24 mouse cellular contexts compared by ENCODE assay signal in the genomic region with DNA sequence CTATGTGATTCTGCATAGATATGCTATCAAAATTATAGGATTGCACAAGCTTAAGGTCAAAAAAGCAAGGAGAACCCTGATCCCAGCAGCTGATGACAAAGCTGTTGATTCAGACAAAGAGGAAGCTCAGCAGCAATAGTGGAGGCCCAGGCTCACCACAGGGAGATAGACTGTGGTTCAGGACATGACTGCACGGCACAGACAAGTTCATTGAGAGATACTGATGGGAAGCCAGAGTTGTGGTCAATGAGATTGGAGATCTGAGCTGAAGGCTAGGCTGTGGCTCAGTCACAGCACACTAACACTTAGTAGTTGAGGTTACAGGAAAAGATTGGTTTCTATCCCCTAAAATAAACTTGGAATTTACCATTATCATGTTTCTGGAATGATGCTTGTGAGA. TPM values are rescaled to one million over a fixed set of nuclear protein-coding genes. Genes with fewer than 3 reads are reported as not detected.
DNase-seq lines count a peak whose midpoint lies in the region; ATAC-seq lines count a peak whose summit lies in the region.
"Had no signal": no experiment of that assay in that cellular context is flagged by ENCODE, and none has a peak within 500 bp of the region (broad histone marks: within the 10 kb centered on the region; RNA-seq: fewer than 3 reads in every experiment).

No protein-coding gene starts in this region.

- 71% methylated on average over 1 of the region's 1 CpGs for WGBS in hindbrain, embryonic 14.5 days
- WGBS in hindbrain, embryonic 16.5 days = 47% methylated on average over 1 of the region's 1 CpGs

- H3K4me2 ChIP-seq in hindbrain, embryonic 14.5 days (replicated peaks) = no peak overlapping the region
- H3K4me2 ChIP-seq in hindbrain, embryonic 16.5 days (ENCODE audit: low read length) = no peak overlapping the region
- H3K4me2 ChIP-seq: embryonic facial prominence, embryonic 12.5 days; forebrain, embryonic 12.5 days; heart, embryonic 11.5 days; heart, embryonic 15.5 days; hindbrain, embryonic 15.5 days had no signal

- intact Hi-C loops in left cerebral cortex, postnatal 25 days (cut with DNase I) = no loop called here

- no peak overlapping the region for H3K4me3 ChIP-seq in hindbrain, embryonic 14.5 days (replicated peaks; ENCODE audit: low read length)
- H3K4me3 ChIP-seq in hindbrain, embryonic 16.5 days (ENCODE audit: low read length) = no peak overlapping the region
- H3K4me3 ChIP-seq: embryonic facial prominence, embryonic 12.5 days; forebrain, embryonic 12.5 days; heart, adult 2 months; heart, embryonic 15.5 days; hindbrain, embryonic 10.5 days; hindbrain, embryonic 15.5 days had no signal

- no peak overlapping the region for H3K27ac ChIP-seq in hindbrain, embryonic 14.5 days
- H3K27ac ChIP-seq in hindbrain, embryonic 16.5 days (ENCODE audit: low read depth, low read length) = no peak overlapping the region
- H3K27ac ChIP-seq: embryonic facial prominence, embryonic 12.5 days; forebrain, embryonic 12.5 days; heart, adult 2 months; heart, embryonic 15.5 days; hindbrain, embryonic 10.5 days; hindbrain, embryonic 15.5 days had no signal

- no peak for ATAC-seq in hindbrain, embryonic 14.5 days (ENCODE audit: low FRiP score)
- no peak for ATAC-seq in hindbrain, embryonic 16.5 days
- peak; percentile 76 for ATAC-seq in granulocyte monocyte progenitor cell, adult 5-6 weeks (replicated peaks; ENCODE audit: poor library complexity, severe bottlenecking)
- ATAC-seq in megakaryocyte progenitor cell, adult 5-6 weeks (replicated peaks; ENCODE audit: poor library complexity) = peak; percentile 96
- ATAC-seq: forebrain, embryonic 16.5 days; inflammation-experienced regulatory T-cells, adult 6 months had no signal

- H3K9ac ChIP-seq in hindbrain, embryonic 14.5 days = no peak overlapping the region
- no peak overlapping the region for H3K9ac ChIP-seq in hindbrain, embryonic 16.5 days (ENCODE audit: low read depth, low read length)
- H3K9ac ChIP-seq: embryonic facial prominence, embryonic 12.5 days; forebrain, embryonic 12.5 days; heart, embryonic 15.5 days; hindbrain, embryonic 15.5 days had no signal

- H3K27me3 ChIP-seq in hindbrain, embryonic 14.5 days (ENCODE audit: control insufficient read depth, insufficient read depth, low read length) = no peaks in the 10 kb centered on the region
- H3K27me3 ChIP-seq in hindbrain, embryonic 16.5 days (replicated peaks; ENCODE audit: control insufficient read depth, insufficient read depth, low read length) = no peaks in the 10 kb centered on the region
- H3K27me3 ChIP-seq: CH12.LX; embryonic facial prominence, embryonic 12.5 days; forebrain, embryonic 12.5 days; heart, embryonic 15.5 days; hindbrain, embryonic 15.5 days had no signal

- H3K36me3 ChIP-seq in hindbrain, embryonic 14.5 days (replicated peaks; ENCODE audit: control insufficient read depth, insufficient read depth) = no peaks in the 10 kb centered on the region
- no peaks in the 10 kb centered on the region for H3K36me3 ChIP-seq in hindbrain, embryonic 16.5 days (ENCODE audit: control insufficient read depth, insufficient read depth, low read length)
- H3K36me3 ChIP-seq: embryonic facial prominence, embryonic 12.5 days; forebrain, embryonic 12.5 days; heart, embryonic 15.5 days; hindbrain, embryonic 10.5 days; hindbrain, embryonic 15.5 days had no signal

- peak; percentile 23 for DNase-seq in hindbrain, embryonic 14.5 days (ENCODE audit: low spot score)
- no peak for DNase-seq in cerebellum, adult 9-11 months
- no peak for DNase-seq in retina, postnatal 1 day
- no peak for DNase-seq in left cerebral cortex, postnatal 25 days (ENCODE audit: low spot score in 2 of 2)
- DNase-seq: adrenal gland, postnatal 25 days; cerebellum, adult 18-20 months; embryo, embryonic 11 days; gastrocnemius, postnatal 10 days; heart, adult 2 months; heart, postnatal 14 days had no signal

- no peaks in the 10 kb centered on the region for H3K9me3 ChIP-seq in hindbrain, embryonic 14.5 days (ENCODE audit: control insufficient read depth, low read length)
- H3K9me3 ChIP-seq in hindbrain, embryonic 16.5 days (ENCODE audit: control insufficient read depth, low read length) = no peaks in the 10 kb centered on the region
- H3K9me3 ChIP-seq: embryonic facial prominence, embryonic 12.5 days; forebrain, embryonic 12.5 days; heart, embryonic 15.5 days; hindbrain, embryonic 10.5 days; hindbrain, embryonic 15.5 days had no signal

- no peaks in the 10 kb centered on the region for H3K4me1 ChIP-seq in hindbrain, embryonic 14.5 days (replicated peaks; ENCODE audit: control insufficient read depth, insufficient read depth, low read length)
- H3K4me1 ChIP-seq in hindbrain, embryonic 16.5 days (ENCODE audit: control insufficient read depth, insufficient read depth, low read depth, low read length) = no peaks in the 10 kb centered on the region
- H3K4me1 ChIP-seq: embryonic facial prominence, embryonic 12.5 days; forebrain, embryonic 12.5 days; heart, embryonic 15.5 days; hindbrain, embryonic 10.5 days; hindbrain, embryonic 15.5 days had no signal

RNA-seq across cellular contexts. Expression of a gene that starts 21.5 kb away (rescaled TPM):
- polyA plus RNA-seq in hindbrain, embryonic 14.5 days (2014; fragmentation: Nextera tagmentation; extraction: Ambion mirVana) = 45.4 and 48.9 TPM in 2 replicates
- polyA plus RNA-seq in hindbrain, embryonic 16.5 days (2015; fragmentation: Nextera tagmentation; extraction: Ambion mirVana) = 34.6 and 37.5 TPM in 2 replicates
- 4.6 and 11.2 TPM in 2 replicates for total RNA-seq in granulocyte monocyte progenitor cell, adult 5-6 weeks (2014; fragmentation: Nextera tagmentation)
- 8.6 and 10.6 TPM in 2 replicates for total RNA-seq in granulocyte monocyte progenitor cell, adult 5-6 weeks (2017)
- total RNA-seq in megakaryocyte progenitor cell, adult 5-6 weeks (2015) = 26.6 and 38.3 TPM in 2 replicates
- total RNA-seq in megakaryocyte progenitor cell, adult 5-6 weeks (2017) = 25.5 and 38.6 TPM in 2 replicates
- total RNA-seq in left cerebral cortex, postnatal 25 days (2021) = 10 to 100 TPM; 12.9 to 15.5 TPM
- total RNA-seq: CH12.LX had no signal

RNA-seq across cellular contexts. Expression of a gene that starts 57.8 kb away (rescaled TPM):
- not detected in 2 replicates for polyA plus RNA-seq in hindbrain, embryonic 14.5 days (2014; fragmentation: Nextera tagmentation; extraction: Ambion mirVana)
- polyA plus RNA-seq in hindbrain, embryonic 16.5 days (2015; fragmentation: Nextera tagmentation; extraction: Ambion mirVana) = not detected in 2 replicates
- not detected in 2 replicates for total RNA-seq in granulocyte monocyte progenitor cell, adult 5-6 weeks (2014; fragmentation: Nextera tagmentation)
- total RNA-seq in granulocyte monocyte progenitor cell, adult 5-6 weeks (2017) = not detected in 2 replicates
- total RNA-seq in megakaryocyte progenitor cell, adult 5-6 weeks (2015) = not detected in 2 replicates
- total RNA-seq in megakaryocyte progenitor cell, adult 5-6 weeks (2017) = not detected in 2 replicates
- not detected for total RNA-seq in left cerebral cortex, postnatal 25 days (2021)
- total RNA-seq: adrenal gland, postnatal 25 days; CH12.LX; gastrocnemius, postnatal 10 days; gastrocnemius, postnatal 4 days; heart, adult 2 months; heart, postnatal 14 days had no signal
- polyA plus RNA-seq: embryonic facial prominence, embryonic 12.5 days; forebrain, embryonic 12.5 days; forebrain, embryonic 16.5 days; frontal cortex, adult 2 months; heart, adult 2 months; heart, embryonic 11.5 days; heart, embryonic 15.5 days; hindbrain, embryonic 10.5 days; hindbrain, embryonic 15.5 days; inflammation-experienced regulatory T-cells, adult 6 months had no signal

Comparison
In these comparisons a context has a peak if more than half of its experiments do, and no peak if none do; other contexts are left out.
1. ATAC-seq: peak in granulocyte monocyte progenitor cell, adult 5-6 weeks (single experiment) and megakaryocyte progenitor cell, adult 5-6 weeks (single experiment); none in hindbrain, embryonic 14.5 days (single experiment) and hindbrain, embryonic 16.5 days (single experiment).